Mouse (Mus musculus) midbrain, postnatal 0 days (tissue): ENCODE results near the gene Fndc3b. TPM values are rescaled to one million over a fixed set of nuclear protein-coding genes. Genes with fewer than 3 reads are reported as not detected.

Source experiments
- ATAC-seq: fragments of 200-750 bp; cut with Nextera tagmentation; 2 replicates; pipeline ENCODE4 v1.8.0; 2017; ENCODE audit warnings: moderate number of reproducible peaks, mild to moderate bottlenecking, moderate TSS enrichment, moderate library complexity; ENCODE audit not compliant: low FRiP score
- DNase-seq: peaks from one replicate; pipeline ENCODE4 v3.0.0-alpha.2; 2015; ENCODE audit warnings: low spot score
- H3K27ac ChIP-seq: fragments of 300-500 bp; sonication (generic); 2 replicates; pipeline ENCODE4 v1.5.1; 2014; ENCODE audit warnings: low read depth, mild to moderate bottlenecking, low read length, mixed read lengths
- H3K27me3 ChIP-seq: fragments of 300-500 bp; sonication (generic); 2 replicates; pipeline ENCODE4 v1.6.1; 2014; ENCODE audit warnings: low read length, control low read depth, mixed read lengths; ENCODE audit not compliant: insufficient read depth
- H3K36me3 ChIP-seq: fragments of 300-500 bp; sonication (generic); 2 replicates; pipeline ENCODE4 v1.6.1; 2014; ENCODE audit warnings: low read length, control low read depth, mixed read lengths; ENCODE audit not compliant: insufficient read depth
- H3K4me1 ChIP-seq: fragments of 300-500 bp; sonication (generic); 2 replicates; pipeline ENCODE4 v1.6.1; 2014; ENCODE audit warnings: mild to moderate bottlenecking, control low read depth, antibody characterized with exemption, low read length, mixed read lengths; ENCODE audit not compliant: insufficient read depth
- H3K4me2 ChIP-seq: fragments of 300-500 bp; sonication (generic); 2 replicates; pipeline ENCODE4 v1.6.1; 2014; ENCODE audit warnings: low read depth, mild to moderate bottlenecking, low read length, mixed read lengths; ENCODE audit not compliant: poor library complexity, severe bottlenecking
- H3K4me3 ChIP-seq: fragments of 300-500 bp; sonication (generic); 2 replicates; pipeline ENCODE4 v1.5.1; 2014; ENCODE audit warnings: low read depth, mild to moderate bottlenecking, low read length, moderate library complexity
- H3K9ac ChIP-seq: fragments of 300-500 bp; sonication (generic); replicated peaks from 2 replicates; pipeline ENCODE4 v1.6.1; 2014; ENCODE audit warnings: mild to moderate bottlenecking, low read length, moderate library complexity, mixed read lengths; ENCODE audit not compliant: poor library complexity, severe bottlenecking
- H3K9me3 ChIP-seq: fragments of 300-500 bp; sonication (generic); 2 replicates; pipeline ENCODE4 v1.6.1; 2016; ENCODE audit warnings: low read length, control low read depth
- CTCF ChIP-seq: IDR thresholded peaks from 2 replicates; pipeline ENCODE4 v1.5.1; 2016; ENCODE audit warnings: antibody characterized with exemption, mild to moderate bottlenecking
- WGBS: fragments of 180-500 bp; shearing (Covaris S2); extraction: QIAGEN DNeasy Blood & Tissue Kit; methylation state at CpG from one replicate; pipeline ENCODE4 v1.1.7; 2014; 5-methylcytosine and 5-hydroxymethylcytosine counted together
- polyA plus RNA-seq: library from polyadenylated mRNA; unstranded; fragments of >200 nt; fragmentation: Nextera tagmentation; extraction: Ambion mirVana; gene quantifications from 2 replicates; pipeline ENCODE4 v1.2.1, GENCODE M21; 2015
- total RNA-seq: library from RNA; depleted of rRNA; stranded (reverse); fragments of >200 nt; gene quantifications from 2 replicates; pipeline ENCODE4 v1.2.3, GENCODE M21; 2014

Gene Fndc3b
- total and polyA plus RNA-seq, 2 experiments from 2014 or later = 7.6 to 13.4 TPM

DNA sequence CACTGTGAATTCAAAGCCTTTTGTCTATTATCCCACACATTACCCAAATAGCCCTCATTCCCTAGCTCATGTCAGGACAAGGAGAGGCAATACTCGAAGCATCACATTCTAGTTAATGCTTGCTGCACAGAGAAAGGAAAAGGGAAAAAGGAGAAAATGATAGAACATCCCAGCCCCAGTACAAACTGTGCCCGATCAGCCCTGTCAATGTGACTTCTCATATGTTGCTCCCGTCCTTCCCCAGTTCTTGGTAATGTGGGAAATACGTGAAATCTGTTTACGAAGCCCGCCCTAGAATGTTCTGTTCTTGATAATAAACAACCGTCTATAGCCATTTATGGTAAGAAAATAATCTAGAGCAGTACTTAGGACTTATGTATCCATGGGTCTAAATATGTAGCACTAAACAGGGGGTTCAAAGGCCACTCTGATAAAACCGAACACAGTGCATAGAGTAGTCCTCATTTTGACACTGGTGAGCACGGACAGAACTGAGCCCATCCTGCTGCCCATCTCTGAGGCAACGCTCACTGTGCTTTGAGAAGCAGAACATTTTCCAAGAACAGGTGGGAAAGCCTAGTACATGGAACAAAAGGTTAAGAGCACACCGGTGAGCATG lies 286.9 kb downstream of the Fndc3b start:
- Histone ChIP-seq H3K4me3 (no peak overlapping the region), H3K4me2 (no peak overlapping the region), H3K27me3 (no peaks in the 10 kb centered on the region), H3K9me3 (no peaks in the 10 kb centered on the region), H3K36me3 (no peaks in the 10 kb centered on the region), H3K4me1 (no peaks in the 10 kb centered on the region), H3K27ac (no peak overlapping the region), H3K9ac (no peak overlapping the region)
- DNase-seq (no peak), ATAC-seq (no peak)
- WGBS = 91% methylated on average over 11 of the region's 11 CpGs
- TF ChIP-seq CTCF = no peak

DNA sequence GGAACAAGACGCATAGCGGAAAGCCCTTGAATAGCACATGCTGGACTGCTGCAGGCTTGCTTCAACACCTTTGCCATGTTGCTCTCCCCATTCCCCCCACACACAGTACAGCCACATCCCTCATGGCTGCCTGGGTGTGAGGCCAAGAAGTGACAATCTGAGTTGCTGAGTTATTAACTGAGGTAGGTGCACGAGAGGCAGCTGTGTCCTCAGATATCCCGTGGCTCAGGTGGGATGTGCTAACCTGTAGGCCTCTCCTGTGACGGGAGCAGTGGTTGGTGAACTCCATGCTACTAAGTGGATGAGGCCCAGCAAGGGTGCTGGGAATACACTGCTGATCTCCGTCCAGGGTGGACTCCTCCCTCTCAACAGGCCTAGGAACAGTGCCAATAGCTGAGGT lies 288.6 kb downstream of the Fndc3b start:
- H3K27me3 ChIP-seq = no peaks in the 10 kb centered on the region
- H3K4me1 ChIP-seq = no peaks in the 10 kb centered on the region
- H3K9ac ChIP-seq = no peak overlapping the region
- WGBS = 90% methylated on average over 6 of the region's 6 CpGs
- no peak overlapping the region for H3K4me2 ChIP-seq
- no peaks in the 10 kb centered on the region for H3K36me3 ChIP-seq
- H3K9me3 ChIP-seq = no peaks in the 10 kb centered on the region
- no peak overlapping the region for H3K4me3 ChIP-seq
- no peak for ATAC-seq
- H3K27ac ChIP-seq = no peak overlapping the region
- no peak for DNase-seq
- TF ChIP-seq CTCF = no peak

DNA sequence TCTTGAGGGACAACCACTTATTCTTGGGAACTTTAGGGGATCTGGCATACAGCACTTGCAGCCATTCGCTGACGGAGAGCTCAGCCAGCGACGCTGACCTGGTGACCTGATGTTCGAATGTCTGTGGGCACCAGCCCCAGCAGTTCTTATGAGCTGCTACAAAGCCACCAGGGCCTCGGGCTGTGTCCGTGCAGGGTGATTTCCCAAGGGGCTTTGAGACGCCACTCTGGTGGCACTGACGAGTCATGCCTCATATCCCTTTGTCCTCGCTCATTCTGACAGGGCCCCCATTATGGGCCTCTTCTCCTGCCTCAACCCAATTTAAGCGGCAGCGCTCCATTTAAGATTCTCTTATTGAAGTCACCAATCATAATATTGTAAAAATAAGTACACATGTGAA lies 289.1 kb downstream of the Fndc3b start:
- TF ChIP-seq CTCF = no peak
- H3K4me2 ChIP-seq = no peak overlapping the region
- no peaks in the 10 kb centered on the region for H3K27me3 ChIP-seq
- H3K27ac ChIP-seq = no peak overlapping the region
- H3K9me3 ChIP-seq = no peaks in the 10 kb centered on the region
- no peak for ATAC-seq
- no peaks in the 10 kb centered on the region for H3K36me3 ChIP-seq
- no peaks in the 10 kb centered on the region for H3K4me1 ChIP-seq
- WGBS = 61% methylated on average over 12 of the region's 12 CpGs
- no peak overlapping the region for H3K4me3 ChIP-seq
- H3K9ac ChIP-seq = no peak overlapping the region
- DNase-seq = no peak

DNA sequence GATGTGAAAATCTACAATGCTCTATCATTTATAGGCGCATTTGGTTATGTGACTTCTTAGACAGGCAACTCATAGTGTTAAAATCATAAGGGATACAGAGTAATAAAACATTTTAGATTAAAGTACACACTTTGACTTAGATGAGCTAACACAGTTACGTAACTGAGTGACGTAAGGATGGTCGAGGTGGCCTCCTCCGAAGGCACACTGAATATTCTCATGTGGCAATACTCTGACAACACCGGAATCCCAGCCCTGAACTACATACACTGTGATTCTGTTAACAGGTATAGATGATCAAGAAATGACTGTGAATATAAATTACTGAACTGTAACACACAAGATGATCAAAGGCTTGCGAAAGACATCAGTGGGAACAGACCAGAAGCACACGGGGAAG lies 292.5 kb downstream of the Fndc3b start:
- no peak for DNase-seq
- WGBS = 93% methylated on average over 8 of the region's 8 CpGs
- Histone ChIP-seq H3K9me3 (no peaks in the 10 kb centered on the region), H3K27ac (no peak overlapping the region), H3K27me3 (no peaks in the 10 kb centered on the region), H3K4me2 (no peak overlapping the region), H3K4me3 (no peak overlapping the region), H3K36me3 (no peaks in the 10 kb centered on the region), H3K4me1 (no peaks in the 10 kb centered on the region), H3K9ac (no peak overlapping the region)
- no peak for TF ChIP-seq CTCF
- no peak for ATAC-seq

DNA sequence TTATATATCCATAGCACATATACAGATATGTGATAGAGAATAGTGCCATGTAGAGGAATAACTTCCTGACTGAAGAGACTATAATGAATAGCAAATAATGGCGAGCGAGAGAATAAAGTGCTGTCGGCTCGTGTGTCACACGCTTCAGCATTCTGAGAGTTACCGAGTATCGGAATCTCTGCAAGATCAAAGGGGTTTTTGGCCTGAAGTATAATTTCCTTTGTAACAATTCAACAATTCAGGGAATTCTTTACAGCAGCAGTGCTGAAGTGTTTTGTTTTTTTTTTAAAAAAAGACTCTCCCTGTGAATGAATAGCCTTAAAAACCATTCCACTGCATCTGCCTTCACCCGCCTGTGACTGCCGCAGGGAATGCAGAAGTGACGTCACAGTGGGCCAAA lies 294.3 kb downstream of the Fndc3b start:
- Histone ChIP-seq H3K27ac (no peak overlapping the region), H3K9me3 (no peaks in the 10 kb centered on the region), H3K36me3 (no peaks in the 10 kb centered on the region), H3K9ac (no peak overlapping the region), H3K4me3 (no peak overlapping the region), H3K27me3 (no peaks in the 10 kb centered on the region), H3K4me1 (no peaks in the 10 kb centered on the region), H3K4me2 (no peak overlapping the region)
- ATAC-seq (no peak), DNase-seq (no peak)
- no peak for TF ChIP-seq CTCF
- 47% methylated on average over 10 of the region's 10 CpGs for WGBS

DNA sequence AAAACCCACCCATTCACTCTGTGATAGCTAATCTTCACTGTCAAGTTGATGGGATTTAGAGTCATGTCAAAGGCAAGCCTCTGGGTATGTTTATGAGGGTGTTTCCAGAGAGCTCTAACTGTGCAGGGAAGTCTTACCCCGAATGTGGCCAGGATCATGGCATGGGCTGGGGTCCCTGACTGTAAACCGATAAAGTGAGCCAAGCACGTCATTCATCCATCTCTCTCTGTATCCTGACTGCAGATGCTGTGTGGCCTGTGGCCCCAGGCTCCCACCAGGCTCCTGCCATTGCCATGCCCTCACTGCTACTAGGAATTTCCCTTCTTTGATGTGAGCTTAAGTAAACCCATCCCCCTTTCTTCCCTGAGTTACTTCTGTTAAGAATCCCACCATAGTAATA lies 297.5 kb downstream of the Fndc3b start:
- no peaks in the 10 kb centered on the region for H3K36me3 ChIP-seq
- ATAC-seq = no peak
- DNase-seq = no peak
- no peak overlapping the region for H3K4me2 ChIP-seq
- H3K9ac ChIP-seq = no peak overlapping the region
- TF ChIP-seq CTCF = no peak
- no peaks in the 10 kb centered on the region for H3K27me3 ChIP-seq
- H3K27ac ChIP-seq = no peak overlapping the region
- no peak overlapping the region for H3K4me3 ChIP-seq
- H3K9me3 ChIP-seq = no peaks in the 10 kb centered on the region
- WGBS = 62% methylated on average over 3 of the region's 3 CpGs
- H3K4me1 ChIP-seq = no peaks in the 10 kb centered on the region
